Mouse (Mus musculus) ovary, adult 18-20 months (tissue): Measurements from ENCODE around the gene Havcr2.
"Not testable (repeated sequence)": the region's sequence is repeated elsewhere in the genome, so short reads cannot be mapped to it uniquely, and the experiment has no call there.

Experiments used
- DNase-seq: peaks from one replicate; pipeline ENCODE4 v3.0.0; 2022; ENCODE audit warnings: low spot score, mixed read lengths

Gene Havcr2

GRCm38 (mm10) chr11:46454453-46455045 lies at the start of gene Havcr2:
Gene Havcr2 (plus strand): TSS chr11:46454935.
- DNase-seq = no peak

- no peak for DNase-seq
These were observed 49.7 kb upstream of the Havcr2 start for GRCm38 (mm10) chr11:46404986-46405385.

GRCm38 (mm10) chr11:46406721-46407120 lies 48.0 kb upstream of the Havcr2 start:
- DNase-seq = no peak

- DNase-seq = no peak
These were observed 44.6 kb upstream of the Havcr2 start for GRCm38 (mm10) chr11:46410018-46410563.

GRCm38 (mm10) chr11:46418438-46418837 lies 36.3 kb upstream of the Havcr2 start:
- no peak for DNase-seq

- DNase-seq = no peak
These were observed 35.9 kb upstream of the Havcr2 start for GRCm38 (mm10) chr11:46418860-46419259.

GRCm38 (mm10) chr11:46421086-46421888 lies 33.4 kb upstream of the Havcr2 start:
- no peak for DNase-seq

- not testable (repeated sequence) for DNase-seq
These were observed 26.6 kb upstream of the Havcr2 start for GRCm38 (mm10) chr11:46428131-46428530.

GRCm38 (mm10) chr11:46430123-46430522 lies 24.6 kb upstream of the Havcr2 start:
- no peak for DNase-seq

- peak; percentile 50 for DNase-seq
These were observed 23.6 kb upstream of the Havcr2 start for GRCm38 (mm10) chr11:46431129-46431528.

- no peak for DNase-seq
These were observed 19.4 kb upstream of the Havcr2 start for GRCm38 (mm10) chr11:46435363-46435762.

GRCm38 (mm10) chr11:46436760-46437458 lies 17.8 kb upstream of the Havcr2 start, which contains the start of gene Med7:
Gene Med7 (plus strand): TSS chr11:46436925.
- peak; percentile 94 for DNase-seq

- DNase-seq = no peak
These were observed 17.2 kb upstream of the Havcr2 start for GRCm38 (mm10) chr11:46437459-46438000.

GRCm38 (mm10) chr11:46439005-46439543 lies 15.7 kb upstream of the Havcr2 start:
- no peak for DNase-seq

GRCm38 (mm10) chr11:46441774-46442173 lies 13.0 kb upstream of the Havcr2 start:
- no peak for DNase-seq

- DNase-seq = no peak
These were observed 11.6 kb upstream of the Havcr2 start for GRCm38 (mm10) chr11:46443152-46443551.

GRCm38 (mm10) chr11:46443979-46444378 lies 10.8 kb upstream of the Havcr2 start:
- DNase-seq = no peak

GRCm38 (mm10) chr11:46446150-46446549 lies 8.6 kb upstream of the Havcr2 start:
- DNase-seq = no peak

- DNase-seq = no peak
These were observed 6.9 kb upstream of the Havcr2 start for GRCm38 (mm10) chr11:46447644-46448484.

- no peak for DNase-seq
These were observed 5.2 kb upstream of the Havcr2 start for GRCm38 (mm10) chr11:46449461-46450080.

- DNase-seq = no peak
These were observed 5.2 kb downstream of the Havcr2 start for GRCm38 (mm10) chr11:46459960-46460359.
